Mouse (Mus musculus) layer of hippocampus, postnatal 25 days (tissue): ENCODE results near the gene Mast3. TPM values are rescaled to one million over a fixed set of nuclear protein-coding genes. Genes with fewer than 3 reads are reported as not detected.
A peak's percentile ranks its signal among the peaks of the same experiment; 100 is the strongest.

Source experiments
- DNase-seq, 2 experiments: peaks; one replicate each; pipeline ENCODE4 v3.0.0; 2022; ENCODE audit warnings: mixed read lengths in 2 of 2, low spot score in 1 of 2; ENCODE audit errors: extremely low spot score in 1 of 2
- total RNA-seq, 2 experiments: library from RNA; stranded (reverse); gene quantifications; 2 replicates each; pipeline ENCODE4 v1.2.3; 2021

The Mast3 gene
- total RNA-seq, 2 experiments from 2014 or later = 411 to 437 TPM

- no peak for DNase-seq
These were observed 39.5 kb downstream of the Mast3 start for GRCm38 (mm10) chr8:70765329-70765728.

- DNase-seq = no peak
These were observed 40.2 kb downstream of the Mast3 start for GRCm38 (mm10) chr8:70764676-70765075.

GRCm38 (mm10) chr8:70764026-70764425 lies 40.8 kb downstream of the Mast3 start:
- DNase-seq = no peak

- DNase-seq = peak in 1 of 2 experiments; percentile 74
These were observed 41.5 kb downstream of the Mast3 start for GRCm38 (mm10) chr8:70763354-70763753.

- no peak for DNase-seq
These were observed 42.7 kb downstream of the Mast3 start for GRCm38 (mm10) chr8:70762118-70762517.

- peak; percentile 80 to 83 for DNase-seq
These were observed 44.0 kb downstream of the Mast3 start, which contains the start of gene Mpv17l2 for GRCm38 (mm10) chr8:70760775-70761406. Gene Mpv17l2, minus strand, starts transcription at chr8:70760946.

GRCm38 (mm10) chr8:70760350-70760749 lies 44.5 kb downstream of the Mast3 start:
- DNase-seq = peak in 1 of 2 experiments; percentile 15

- peak in 1 of 2 experiments; percentile 25 for DNase-seq
These were observed 46.0 kb downstream of the Mast3 start for GRCm38 (mm10) chr8:70758616-70759561.

- DNase-seq = peak in 1 of 2 experiments; percentile 51
These were observed 46.6 kb downstream of the Mast3 start for GRCm38 (mm10) chr8:70758308-70758615.

GRCm38 (mm10) chr8:70757523-70758307 lies 47.1 kb downstream of the Mast3 start:
- DNase-seq = peak in 1 of 2 experiments; percentile 18

- peak in 1 of 2 experiments; percentile 4 for DNase-seq
These were observed 48.3 kb downstream of the Mast3 start for GRCm38 (mm10) chr8:70756476-70757040.

- peak; percentile 5 to 9 for DNase-seq
These were observed 49.0 kb downstream of the Mast3 start for GRCm38 (mm10) chr8:70755661-70756475.

GRCm38 (mm10) chr8:70754871-70755660 lies 49.8 kb downstream of the Mast3 start:
- peak; percentile 62 to 71 for DNase-seq

GRCm38 (mm10) chr8:70754043-70754870 lies 50.6 kb downstream of the Mast3 start, which contains the start of gene Rab3a:
Gene Rab3a, plus strand, starts transcription at chr8:70754679.
- DNase-seq = peak; percentile 80 to 87

GRCm38 (mm10) chr8:70753151-70753550 lies 51.7 kb downstream of the Mast3 start:
- DNase-seq = peak in 1 of 2 experiments; percentile 63

GRCm38 (mm10) chr8:70752000-70752764 lies 52.7 kb downstream of the Mast3 start:
- peak; percentile 64 to 92 for DNase-seq

GRCm38 (mm10) chr8:70750128-70750680 lies 54.6 kb downstream of the Mast3 start:
- DNase-seq = peak in 1 of 2 experiments; percentile 2
